Mouse (Mus musculus): ENCODE results near the gene Polr1b. TPM values are rescaled to one million over a fixed set of nuclear protein-coding genes. Genes with fewer than 3 reads are reported as not detected.

Polr1b gene
- polyA plus RNA-seq, 1 experiment from 2014 or later: 23.5 TPM

GRCm38 (mm10) chr2:129081097-129081496 lies 19.7 kb upstream of the Polr1b start:
- Histone ChIP-seq H3K27me3 (no peaks in the 10 kb centered on the region), H3K9me3 (replicated peaks) (no peaks in the 10 kb centered on the region), H3K9ac (no peak overlapping the region), H3K4me1 (no peaks in the 10 kb centered on the region), H3K4me3 (no peak overlapping the region), H3K36me3 (peaks cover 69% of the 10 kb centered on the region), H3K27ac (no peak overlapping the region), H3K4me2 (replicated peaks) (no peak overlapping the region)
- WGBS: 71% methylated on average over 13 of the region's 13 CpGs
- ATAC-seq (ENCODE audit: low FRiP score): no peak

GRCm38 (mm10) chr2:129083514-129083913 lies 17.3 kb upstream of the Polr1b start:
- WGBS: 92% methylated on average over 5 of the region's 5 CpGs
- no peaks in the 10 kb centered on the region for H3K9me3 ChIP-seq (replicated peaks)
- ATAC-seq (ENCODE audit: low FRiP score): no peak

GRCm38 (mm10) chr2:129084959-129085358 lies 15.8 kb upstream of the Polr1b start:
- peaks cover 55% of the 10 kb centered on the region for H3K36me3 ChIP-seq
- no peak overlapping the region for H3K4me3 ChIP-seq
- WGBS: 63% methylated on average over 2 of the region's 2 CpGs
- no peak for ATAC-seq (ENCODE audit: low FRiP score)
- H3K4me2 ChIP-seq (replicated peaks): no peak overlapping the region
- H3K9ac ChIP-seq: no peak overlapping the region
- H3K9me3 ChIP-seq (replicated peaks): no peaks in the 10 kb centered on the region
- H3K27me3 ChIP-seq: no peaks in the 10 kb centered on the region
- no peak overlapping the region for H3K27ac ChIP-seq
- no peaks in the 10 kb centered on the region for H3K4me1 ChIP-seq

More at GRCm38 (mm10) chr2:129083514-129083913, 17.3 kb upstream of the Polr1b start:
- Histone ChIP-seq H3K4me1 (no peaks in the 10 kb centered on the region), H3K36me3 (peaks cover 53% of the 10 kb centered on the region), H3K4me2 (replicated peaks) (no peak overlapping the region), H3K4me3 (no peak overlapping the region), H3K27me3 (no peaks in the 10 kb centered on the region), H3K27ac (no peak overlapping the region), H3K9ac (no peak overlapping the region)

- Histone ChIP-seq H3K36me3 (peaks cover 58% of the 10 kb centered on the region), H3K9me3 (replicated peaks) (no peaks in the 10 kb centered on the region), H3K4me3 (no peak overlapping the region), H3K9ac (no peak overlapping the region), H3K27ac (no peak overlapping the region), H3K4me2 (replicated peaks) (no peak overlapping the region), H3K4me1 (no peaks in the 10 kb centered on the region), H3K27me3 (no peaks in the 10 kb centered on the region)
- WGBS: 93% methylated on average over 1 of the region's 1 CpGs
- ATAC-seq (ENCODE audit: low FRiP score): no peak
Observed at GRCm38 (mm10) chr2:129087520-129087919, 13.3 kb upstream of the Polr1b start.

- no peaks in the 10 kb centered on the region for H3K4me1 ChIP-seq
- no peaks in the 10 kb centered on the region for H3K9me3 ChIP-seq (replicated peaks)
- H3K4me2 ChIP-seq (replicated peaks): no peak overlapping the region
- H3K9ac ChIP-seq: no peak overlapping the region; the same call in 1 of the 2 replicates
- H3K36me3 ChIP-seq: peaks cover 77% of the 10 kb centered on the region
- no peak overlapping the region; the same call in 1 of the 2 replicates for H3K27ac ChIP-seq
- no peak overlapping the region for H3K4me3 ChIP-seq
- H3K27me3 ChIP-seq: no peaks in the 10 kb centered on the region
- ATAC-seq (ENCODE audit: low FRiP score): no peak
- WGBS: 42% methylated on average over 4 of the region's 4 CpGs
Observed at GRCm38 (mm10) chr2:129090370-129090769, 10.4 kb upstream of the Polr1b start.

DNA sequence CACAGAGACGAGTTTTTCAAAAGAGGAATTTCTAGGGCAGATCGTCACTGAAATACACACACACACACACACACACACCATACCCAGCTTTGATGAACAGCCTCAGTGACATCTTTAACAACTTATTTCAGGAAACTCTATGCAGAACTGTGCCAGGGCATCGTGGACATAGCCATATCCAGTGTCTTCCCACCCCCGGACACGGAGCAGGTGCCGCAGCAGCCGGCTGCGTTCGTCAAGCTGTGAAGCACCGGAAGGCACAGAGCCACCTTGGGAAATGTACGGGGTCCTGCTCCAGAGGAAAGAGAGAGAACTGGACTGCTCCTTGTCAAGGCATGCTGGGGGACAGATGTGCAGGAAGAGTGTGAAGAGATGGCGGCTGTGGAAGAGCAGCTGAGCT lies 8.0 kb upstream of the Polr1b start:
- Histone ChIP-seq H3K4me3 (no peak overlapping the region), H3K9ac (no peak overlapping the region), H3K27me3 (no peaks in the 10 kb centered on the region), H3K4me1 (no peaks in the 10 kb centered on the region), H3K9me3 (replicated peaks) (no peaks in the 10 kb centered on the region), H3K4me2 (replicated peaks) (no peak overlapping the region), H3K36me3 (peaks cover 66% of the 10 kb centered on the region), H3K27ac (no peak overlapping the region)
- WGBS: 93% methylated on average over 12 of the region's 12 CpGs
- no peak for ATAC-seq (ENCODE audit: low FRiP score)

GRCm38 (mm10) chr2:129093926-129094724 lies 6.7 kb upstream of the Polr1b start:
- no peak overlapping the region for H3K4me3 ChIP-seq
- no peaks in the 10 kb centered on the region for H3K4me1 ChIP-seq
- no peaks in the 10 kb centered on the region for H3K9me3 ChIP-seq (replicated peaks)
- H3K4me2 ChIP-seq (replicated peaks): no peak overlapping the region
- H3K27me3 ChIP-seq: no peaks in the 10 kb centered on the region
- no peak overlapping the region for H3K27ac ChIP-seq
- no peak overlapping the region for H3K9ac ChIP-seq
- H3K36me3 ChIP-seq: peaks cover 57% of the 10 kb centered on the region
- ATAC-seq (ENCODE audit: low FRiP score): no peak
- WGBS: 89% methylated on average over 18 of the region's 18 CpGs

GRCm38 (mm10) chr2:129112924-129113323 lies 12.1 kb downstream of the Polr1b start:
- H3K27ac ChIP-seq: no peak overlapping the region
- no peak overlapping the region for H3K4me2 ChIP-seq (replicated peaks)
- ATAC-seq (ENCODE audit: low FRiP score): no peak
- H3K4me3 ChIP-seq: no peak overlapping the region
- H3K4me1 ChIP-seq: no peaks in the 10 kb centered on the region
- no peaks in the 10 kb centered on the region for H3K27me3 ChIP-seq
- no peak overlapping the region for H3K9ac ChIP-seq
- 94% methylated on average over 5 of the region's 5 CpGs for WGBS
- H3K36me3 ChIP-seq: peaks cover 72% of the 10 kb centered on the region
- no peaks in the 10 kb centered on the region for H3K9me3 ChIP-seq (replicated peaks)

DNA sequence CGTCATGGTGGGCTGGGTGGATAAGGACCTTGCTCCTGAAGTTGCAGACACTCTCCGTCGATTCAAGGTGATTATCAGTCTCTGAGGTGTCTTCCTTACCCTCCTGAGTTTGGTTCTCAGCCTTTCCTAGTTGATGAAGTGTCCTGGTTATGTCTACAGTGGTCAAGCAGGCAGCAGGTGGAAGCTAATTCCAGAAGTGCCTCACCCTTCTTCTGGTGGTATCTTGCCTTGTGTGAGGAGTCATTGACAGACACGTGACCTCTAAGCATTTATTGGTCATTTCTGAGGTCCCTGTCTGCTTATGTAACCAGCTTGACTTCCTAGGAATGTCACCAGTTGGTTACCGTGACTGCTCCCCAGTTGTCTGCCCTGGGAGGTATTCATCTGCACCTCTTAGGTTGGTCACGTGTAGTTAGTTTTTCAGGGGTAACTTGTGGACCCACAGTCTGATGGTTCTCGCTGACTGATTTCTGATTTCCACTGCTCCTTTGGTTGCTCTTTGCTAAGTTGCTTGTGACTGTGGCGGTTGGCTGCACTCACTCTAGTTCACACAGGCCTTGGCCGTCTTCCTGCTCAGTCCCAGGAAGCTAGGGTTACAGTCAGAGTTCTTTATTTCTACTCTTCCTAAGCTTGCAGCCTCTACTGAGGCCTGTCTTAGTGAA lies 15.0 kb downstream of the Polr1b start:
- Histone ChIP-seq H3K27me3 (no peaks in the 10 kb centered on the region), H3K36me3 (peaks cover 80% of the 10 kb centered on the region), H3K4me1 (no peaks in the 10 kb centered on the region), H3K9me3 (replicated peaks) (no peaks in the 10 kb centered on the region), H3K27ac (no peak overlapping the region), H3K4me3 (no peak overlapping the region), H3K9ac (no peak overlapping the region), H3K4me2 (replicated peaks) (no peak overlapping the region)
- ATAC-seq (ENCODE audit: low FRiP score): no peak
- WGBS: 92% methylated on average over 9 of the region's 9 CpGs

- H3K4me2 ChIP-seq (replicated peaks): no peak overlapping the region
- H3K9ac ChIP-seq: no peak overlapping the region
- H3K4me1 ChIP-seq: no peaks in the 10 kb centered on the region
- ATAC-seq (ENCODE audit: low FRiP score): no peak
- H3K36me3 ChIP-seq: peaks cover 80% of the 10 kb centered on the region
- H3K27ac ChIP-seq: no peak overlapping the region
- WGBS: 97% methylated on average over 1 of the region's 1 CpGs
- H3K4me3 ChIP-seq: no peak overlapping the region
- no peaks in the 10 kb centered on the region for H3K9me3 ChIP-seq (replicated peaks)
- no peaks in the 10 kb centered on the region for H3K27me3 ChIP-seq
Observed at GRCm38 (mm10) chr2:129116368-129116739, 15.6 kb downstream of the Polr1b start.

DNA sequence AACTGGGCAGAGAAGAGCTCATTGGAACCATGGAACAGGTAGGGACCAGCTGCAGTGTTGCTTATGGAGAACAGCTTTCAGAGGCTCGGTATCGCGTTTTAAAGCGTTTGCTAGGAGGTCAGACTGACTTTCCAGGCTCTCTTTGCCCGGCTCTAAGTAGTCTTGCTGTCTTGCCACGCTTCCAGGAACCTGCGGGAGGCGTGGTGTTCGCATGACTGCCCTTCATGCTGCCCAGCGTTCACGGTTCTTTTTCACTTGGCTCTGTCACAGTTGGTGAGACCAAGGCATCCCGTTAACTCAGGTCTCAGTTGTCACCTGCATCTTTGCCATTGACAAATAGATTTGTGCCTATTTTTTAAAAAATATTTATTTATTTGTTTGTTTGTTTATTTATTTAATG lies 17.3 kb downstream of the Polr1b start:
- WGBS: 96% methylated on average over 12 of the region's 12 CpGs
- no peaks in the 10 kb centered on the region for H3K27me3 ChIP-seq
- H3K27ac ChIP-seq: no peak overlapping the region
- H3K4me2 ChIP-seq (replicated peaks): no peak overlapping the region
- H3K4me1 ChIP-seq: no peaks in the 10 kb centered on the region
- H3K9me3 ChIP-seq (replicated peaks): no peaks in the 10 kb centered on the region
- no peak overlapping the region for H3K9ac ChIP-seq
- H3K4me3 ChIP-seq: no peak overlapping the region
- ATAC-seq (ENCODE audit: low FRiP score): no peak
- peaks cover 83% of the 10 kb centered on the region for H3K36me3 ChIP-seq

DNA sequence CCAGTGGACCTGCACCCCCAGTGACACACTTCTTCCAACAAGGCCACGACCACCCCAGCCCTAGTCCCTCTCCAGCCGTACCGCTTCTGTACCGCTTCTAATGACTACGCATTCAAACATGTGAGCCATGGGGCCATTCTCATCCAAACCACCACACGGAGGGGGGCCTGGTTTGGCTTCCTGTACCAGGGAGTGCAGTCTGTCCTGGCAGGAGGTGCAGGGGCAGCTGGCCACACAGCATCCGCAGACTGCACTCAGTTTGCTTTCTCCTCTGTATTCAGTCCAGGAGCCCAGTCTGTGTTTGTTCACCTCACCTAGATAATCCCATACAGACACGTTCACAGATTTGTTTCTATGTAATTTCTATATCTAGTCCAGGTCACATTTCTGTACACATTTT lies 21.2 kb downstream of the Polr1b start:
- Histone ChIP-seq H3K4me1 (no peaks in the 10 kb centered on the region), H3K36me3 (peaks cover 84% of the 10 kb centered on the region), H3K27me3 (no peaks in the 10 kb centered on the region), H3K27ac (no peak overlapping the region), H3K4me3 (no peak overlapping the region), H3K9ac (no peak overlapping the region), H3K4me2 (replicated peaks) (no peak overlapping the region), H3K9me3 (replicated peaks) (no peaks in the 10 kb centered on the region)
- WGBS: 94% methylated on average over 8 of the region's 8 CpGs
- ATAC-seq (ENCODE audit: low FRiP score): no peak

Measured in hindbrain, embryonic 12.5 days (tissue).